Mouse (Mus musculus) megakaryocyte, embryonic 14.5 days (primary cell): ENCODE data around the gene Praf2.

Experiments
- FLI1 ChIP-seq: IDR thresholded peaks from 2 replicates; pipeline ENCODE4 v1.6.1; 2012; ENCODE audit warnings: low read length, inconsistent platforms, mixed read lengths
- GATA1 ChIP-seq: IDR thresholded peaks from 3 replicates; pipeline ENCODE4 v1.6.1; 2012; ENCODE audit warnings: mixed read lengths, low read length, inconsistent platforms, borderline replicate concordance

DNA sequence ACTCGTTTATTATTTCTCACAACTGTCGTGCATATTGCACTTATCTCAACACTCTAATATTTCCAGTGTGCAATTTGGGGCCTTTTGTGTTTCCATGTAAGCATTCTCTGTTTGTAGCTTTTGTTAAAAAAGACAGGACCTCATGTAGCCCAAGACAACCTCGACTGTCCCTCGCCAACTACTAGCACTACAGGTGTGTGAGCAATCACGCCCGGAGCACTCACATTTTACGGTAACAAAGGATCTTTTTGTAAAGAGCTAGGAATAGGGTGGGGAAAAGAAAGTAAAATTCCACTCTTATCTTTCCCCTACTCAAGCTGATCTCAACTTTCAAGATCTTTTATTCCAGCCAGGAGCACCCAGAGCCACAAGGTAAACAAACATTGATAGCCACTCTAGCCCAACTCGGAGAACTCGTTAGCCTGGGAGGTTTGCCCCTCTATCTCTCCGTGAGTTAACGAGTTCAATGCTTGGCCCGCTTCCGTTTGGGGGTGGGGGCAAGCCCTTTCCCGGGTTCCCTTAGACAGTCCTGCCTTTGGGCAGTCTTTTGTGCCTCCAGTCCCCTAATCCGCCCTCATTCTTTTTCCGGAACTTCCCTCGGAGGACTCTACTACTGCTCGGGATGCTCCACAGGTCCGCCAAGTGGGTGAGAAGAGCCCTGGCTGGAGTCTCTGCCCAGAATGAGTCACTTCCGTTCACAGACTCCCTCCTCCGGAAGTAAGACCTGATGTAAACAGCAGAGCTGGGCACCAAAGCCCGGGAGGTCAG lies 6.5 kb upstream of the Praf2 start, which contains the start of gene Gm45208:
- TF ChIP-seq GATA1 (no peak), FLI1 (no peak)
